Mouse (Mus musculus) intestine, embryonic 14.5 days (tissue): ENCODE measurements around the gene Olfr574. TPM values are rescaled to one million over a fixed set of nuclear protein-coding genes. Genes with fewer than 3 reads are reported as not detected.

ENCODE experiments used
- ATAC-seq: fragments of 200-750 bp; cut with Nextera tagmentation; replicated peaks from 2 replicates; pipeline ENCODE4 v1.8.0; 2017; ENCODE audit warnings: low read depth, moderate number of reproducible peaks, moderate TSS enrichment, moderate library complexity; ENCODE audit not compliant: low FRiP score, low TSS enrichment
- DNase-seq: peaks from one replicate; pipeline ENCODE4 v3.0.0-alpha.2; 2018; ENCODE audit warnings: low spot score
- H3K27ac ChIP-seq: fragments of 300-500 bp; sonication (generic); 2 replicates; pipeline ENCODE4 v1.5.1; 2014; ENCODE audit warnings: low read depth, mild to moderate bottlenecking, control low read depth
- H3K27me3 ChIP-seq: fragments of 300-500 bp; sonication (generic); replicated peaks from 2 replicates; pipeline ENCODE4 v1.6.1; 2014; ENCODE audit warnings: low read length, control low read depth; ENCODE audit not compliant: control insufficient read depth, insufficient read depth
- H3K36me3 ChIP-seq: fragments of 300-500 bp; sonication (generic); 2 replicates; pipeline ENCODE4 v1.6.1; 2014; ENCODE audit warnings: low read length, control low read depth; ENCODE audit not compliant: control insufficient read depth, insufficient read depth
- H3K4me1 ChIP-seq: fragments of 300-500 bp; sonication (generic); replicated peaks from 2 replicates; pipeline ENCODE4 v1.6.1; 2014; ENCODE audit warnings: low read length, control low read depth, mixed read lengths; ENCODE audit not compliant: control insufficient read depth, insufficient read depth
- H3K4me2 ChIP-seq: fragments of 300-500 bp; sonication (generic); 2 replicates; pipeline ENCODE4 v1.6.1; 2014; ENCODE audit warnings: low read length
- H3K4me3 ChIP-seq: fragments of 300-500 bp; sonication (generic); 2 replicates; pipeline ENCODE4 v1.5.1; 2014; ENCODE audit warnings: low read depth, low read length, control low read depth, mixed read lengths
- H3K9ac ChIP-seq: fragments of 300-500 bp; sonication (generic); 2 replicates; pipeline ENCODE4 v1.6.1; 2014; ENCODE audit warnings: mild to moderate bottlenecking, low read length
- H3K9me3 ChIP-seq: fragments of 300-500 bp; sonication (generic); 2 replicates; pipeline ENCODE4 v1.6.1; 2016; ENCODE audit warnings: low read length, control low read depth; ENCODE audit not compliant: control insufficient read depth
- WGBS: fragments of 180-500 bp; shearing (Covaris S2); extraction: QIAGEN DNeasy Blood & Tissue Kit; methylation state at CpG from one replicate; pipeline ENCODE4 v1.1.7; 2014; 5-methylcytosine and 5-hydroxymethylcytosine counted together
- polyA plus RNA-seq: library from polyadenylated mRNA; unstranded; fragments of >200 nt; fragmentation: Nextera tagmentation; extraction: Ambion mirVana; gene quantifications from 2 replicates; pipeline ENCODE4 v1.2.1, GENCODE M21; 2014

The Olfr574 gene
- polyA plus RNA-seq, result not detected in 2 replicates

- DNase-seq (no peak), ATAC-seq (no peak)
- H3K36me3 ChIP-seq, result no peaks in the 10 kb centered on the region
- no peak within 1 kb of the TSS for H3K4me3 ChIP-seq
- no peaks in the 10 kb centered on the region for H3K4me1 ChIP-seq
- no peak within 1 kb of the TSS for H3K27ac ChIP-seq
- WGBS, result 92% methylated on average over 1 of the region's 1 CpGs
- no peaks in the 10 kb centered on the region for H3K27me3 ChIP-seq
- H3K9me3 ChIP-seq, result no peaks in the 10 kb centered on the region
- H3K9ac ChIP-seq, result no peak within 1 kb of the TSS
- H3K4me2 ChIP-seq, result no peak within 1 kb of the TSS
These were observed at the start of gene Olfr574 for GRCm38 (mm10) chr7:102948167-102948566. Gene Olfr574, plus strand, starts transcription at chr7:102948467.

DNA sequence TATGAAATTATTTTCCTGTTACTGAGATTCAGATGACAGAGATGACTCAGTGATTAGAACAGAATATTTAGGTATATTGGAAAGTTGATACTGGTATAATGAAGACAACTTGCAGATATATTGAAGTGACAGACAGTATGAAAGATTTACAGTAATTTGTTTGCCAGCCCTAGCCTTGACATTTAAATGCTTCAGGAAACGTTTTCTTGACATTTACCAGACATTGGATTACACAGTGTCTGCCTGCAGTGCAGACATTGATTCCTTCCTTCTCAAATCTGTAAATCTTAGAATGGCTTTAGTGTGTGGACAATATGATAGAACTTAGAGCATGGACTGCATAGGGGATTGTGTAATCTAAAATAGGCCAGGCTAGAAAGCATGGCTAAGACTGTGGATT lies 33.0 kb upstream of the Olfr574 start:
- WGBS, result 6% methylated on average over 1 of the region's 1 CpGs

GRCm38 (mm10) chr7:102916405-102916804 lies 31.9 kb upstream of the Olfr574 start:
- Histone ChIP-seq H3K4me1 (no peaks in the 10 kb centered on the region), H3K9me3 (no peaks in the 10 kb centered on the region), H3K4me2 (no peak overlapping the region), H3K27ac (no peak overlapping the region), H3K4me3 (no peak overlapping the region), H3K9ac (no peak overlapping the region), H3K36me3 (no peaks in the 10 kb centered on the region), H3K27me3 (no peaks in the 10 kb centered on the region)
- WGBS, result 51% methylated on average over 5 of the region's 5 CpGs
- no peak for DNase-seq
- ATAC-seq, result no peak

More for the DNA sequence above, 33.0 kb upstream of the Olfr574 start:
- Histone ChIP-seq H3K4me3 (no peak overlapping the region), H3K36me3 (no peaks in the 10 kb centered on the region), H3K27me3 (no peaks in the 10 kb centered on the region), H3K4me1 (no peaks in the 10 kb centered on the region), H3K27ac (no peak overlapping the region), H3K9me3 (no peaks in the 10 kb centered on the region), H3K4me2 (no peak overlapping the region), H3K9ac (no peak overlapping the region)
- ATAC-seq, result no peak
- no peak for DNase-seq

DNA sequence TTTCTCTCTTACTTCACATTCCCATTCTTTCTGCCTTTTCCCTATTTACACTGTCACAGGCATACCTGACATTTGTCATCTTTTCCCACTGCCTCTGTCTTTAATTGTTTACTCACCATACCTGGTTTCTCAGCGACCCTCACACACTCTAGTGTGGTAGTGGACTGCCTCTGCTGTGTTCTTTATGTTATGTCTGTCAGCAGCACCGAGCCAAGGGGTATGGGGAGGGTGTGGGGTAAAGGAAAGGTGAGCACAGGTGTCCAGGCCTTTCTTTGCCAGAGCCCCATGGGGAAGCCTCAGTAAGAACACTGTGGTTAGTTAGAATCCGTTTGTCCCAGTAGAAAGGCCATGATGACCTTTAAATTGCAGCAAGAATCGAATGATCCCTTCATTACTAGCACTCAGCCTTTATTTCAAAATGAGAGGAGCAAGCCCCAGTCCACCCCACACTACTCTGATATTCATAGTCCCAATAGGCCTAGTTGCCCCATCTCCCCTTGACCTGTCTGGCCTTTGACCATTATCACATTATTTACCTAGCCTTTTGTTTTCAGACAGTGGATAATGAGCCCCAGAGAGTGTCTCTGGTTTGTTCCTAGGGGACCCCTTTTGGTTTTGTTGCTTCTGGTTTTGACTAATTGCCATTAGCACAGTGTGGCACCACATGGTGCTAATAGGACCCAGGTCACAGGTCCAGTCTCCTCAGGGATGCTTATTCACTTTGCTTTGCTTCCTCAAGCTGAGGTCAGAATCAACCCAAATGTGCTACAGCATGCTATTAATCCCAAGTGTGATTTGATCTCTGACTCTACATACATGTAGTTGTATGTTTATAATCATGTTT lies 31.0 kb upstream of the Olfr574 start, which contains the start of gene Olfr571:
Gene Olfr571 (minus strand): TSS at position 505 of the 844 bp plus-strand sequence.
- ATAC-seq, result no peak
- WGBS, result 61% methylated on average over 4 of the region's 4 CpGs

GRCm38 (mm10) chr7:102919632-102920031 lies 28.6 kb upstream of the Olfr574 start:
- H3K27ac ChIP-seq, result no peak overlapping the region
- H3K4me3 ChIP-seq, result no peak overlapping the region
- DNase-seq (no peak), ATAC-seq (0 out of 2 replicates have a peak, but pooled peaks have one; percentile 40)
- H3K9ac ChIP-seq, result no peak overlapping the region
- H3K4me2 ChIP-seq, result no peak overlapping the region
- 21% methylated on average over 1 of the region's 1 CpGs for WGBS
- no peaks in the 10 kb centered on the region for H3K36me3 ChIP-seq
- no peaks in the 10 kb centered on the region for H3K4me1 ChIP-seq
- H3K27me3 ChIP-seq, result no peaks in the 10 kb centered on the region
- H3K9me3 ChIP-seq, result no peaks in the 10 kb centered on the region

More for the DNA sequence above, 31.0 kb upstream of the Olfr574 start, which contains the start of gene Olfr571:
- no peak within 1 kb of the TSS for H3K27ac ChIP-seq
- H3K4me1 ChIP-seq, result no peaks in the 10 kb centered on the region
- no peak within 1 kb of the TSS for H3K9ac ChIP-seq
- no peaks in the 10 kb centered on the region for H3K27me3 ChIP-seq
- H3K4me2 ChIP-seq, result no peak within 1 kb of the TSS
- no peaks in the 10 kb centered on the region for H3K36me3 ChIP-seq
- no peaks in the 10 kb centered on the region for H3K9me3 ChIP-seq
- no peak for DNase-seq
- no peak within 1 kb of the TSS for H3K4me3 ChIP-seq

DNA sequence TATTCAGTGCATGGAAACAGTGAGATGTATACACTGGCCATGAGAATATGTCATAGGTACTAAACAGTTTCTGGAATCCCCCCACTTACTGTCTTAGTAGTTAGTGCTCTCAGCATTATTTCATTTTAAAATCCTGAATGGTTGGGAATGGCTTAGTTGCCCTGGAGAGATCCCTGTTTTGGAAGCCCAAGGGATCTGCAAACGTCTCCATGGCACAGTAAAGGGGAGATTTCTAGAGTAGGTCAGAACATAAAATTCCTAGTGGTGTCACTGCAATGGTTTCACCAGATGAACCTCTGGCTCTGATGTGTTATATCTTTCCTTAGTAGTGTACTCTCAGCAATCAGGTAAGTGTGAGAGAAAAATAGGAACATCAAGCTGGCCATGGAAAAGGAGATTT lies 24.2 kb upstream of the Olfr574 start, which contains the start of gene Olfr572:
Gene Olfr572 (plus strand): TSS at position 301 of the 400 bp plus-strand sequence.
- DNase-seq (no peak), ATAC-seq (no peak)
- WGBS, result 59% methylated on average over 1 of the region's 1 CpGs
- no peak within 1 kb of the TSS for H3K27ac ChIP-seq
- H3K9me3 ChIP-seq, result no peaks in the 10 kb centered on the region
- H3K4me1 ChIP-seq, result no peaks in the 10 kb centered on the region
- no peak within 1 kb of the TSS for H3K9ac ChIP-seq
- H3K36me3 ChIP-seq, result no peaks in the 10 kb centered on the region
- H3K27me3 ChIP-seq, result no peaks in the 10 kb centered on the region
- no peak within 1 kb of the TSS for H3K4me2 ChIP-seq
- H3K4me3 ChIP-seq, result no peak within 1 kb of the TSS

- Histone ChIP-seq H3K9ac (no peak overlapping the region), H3K27me3 (no peaks in the 10 kb centered on the region), H3K27ac (no peak overlapping the region), H3K4me2 (no peak overlapping the region), H3K36me3 (no peaks in the 10 kb centered on the region), H3K4me1 (no peaks in the 10 kb centered on the region), H3K9me3 (no peaks in the 10 kb centered on the region), H3K4me3 (no peak overlapping the region)
- ATAC-seq (no peak), DNase-seq (no peak)
- 71% methylated on average over 3 of the region's 3 CpGs for WGBS
These were observed 21.2 kb upstream of the Olfr574 start for GRCm38 (mm10) chr7:102927105-102927504.

DNA sequence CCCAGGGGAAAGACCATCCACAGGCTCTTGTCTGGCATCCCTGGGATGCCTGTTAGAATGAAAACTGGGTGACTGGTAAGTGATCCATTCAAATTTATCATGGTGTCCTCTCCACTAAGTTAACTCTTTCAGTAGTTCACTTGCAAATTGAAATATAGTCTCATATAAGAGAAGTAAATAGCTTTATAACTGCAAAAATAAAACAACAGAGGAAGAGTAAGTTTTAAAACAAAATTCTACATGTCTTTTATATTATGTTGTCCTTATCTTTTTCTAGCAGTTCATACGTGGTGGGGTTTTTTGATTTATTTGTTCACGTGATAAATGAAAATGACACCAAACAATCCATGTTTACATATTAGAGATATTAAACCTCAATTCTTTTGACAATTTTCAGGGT lies 5.8 kb upstream of the Olfr574 start, which contains the start of gene Olfr573-ps1:
Gene Olfr573-ps1 (minus strand): TSS at position 101 of the 400 bp plus-strand sequence.
- Histone ChIP-seq H3K9me3 (no peaks in the 10 kb centered on the region), H3K27ac (no peak within 1 kb of the TSS), H3K4me3 (no peak within 1 kb of the TSS), H3K4me1 (no peaks in the 10 kb centered on the region), H3K9ac (no peak within 1 kb of the TSS), H3K4me2 (no peak within 1 kb of the TSS), H3K36me3 (no peaks in the 10 kb centered on the region), H3K27me3 (no peaks in the 10 kb centered on the region)
- ATAC-seq (no peak), DNase-seq (no peak)
- 79% methylated on average over 2 of the region's 2 CpGs for WGBS
